Mouse (Mus musculus) layer of hippocampus, adult 2 months (tissue): Measurements from ENCODE around the gene Ptprm. TPM values are rescaled to one million over a fixed set of nuclear protein-coding genes. Genes with fewer than 3 reads are reported as not detected.

Experiments
- DNase-seq, 2 experiments: peaks; one replicate each; pipeline ENCODE4 v3.0.0; 2022; ENCODE audit warnings: low spot score in 2 of 2
- H3K27ac ChIP-seq: fragments of 200-600 bp; 2 replicates; pipeline ENCODE4 v1.8.1; 2022
- H3K4me3 ChIP-seq: fragments of 200-600 bp; 2 replicates; pipeline ENCODE4 v1.8.1; 2022; ENCODE audit warnings: mild to moderate bottlenecking
- CTCF ChIP-seq: fragments of 200-600 bp; conservative IDR thresholded peaks from 2 replicates; pipeline ENCODE4 v1.8.1; 2022; ENCODE audit warnings: antibody characterized with exemption, mild to moderate bottlenecking, moderate library complexity
- total RNA-seq, 2 experiments: library from RNA; stranded (reverse); gene quantifications; 2 replicates each; pipeline ENCODE4 v1.2.3; 2021

The Ptprm gene
- total RNA-seq, 2 experiments from 2014 or later, result 21.1 to 26.4 TPM

DNA sequence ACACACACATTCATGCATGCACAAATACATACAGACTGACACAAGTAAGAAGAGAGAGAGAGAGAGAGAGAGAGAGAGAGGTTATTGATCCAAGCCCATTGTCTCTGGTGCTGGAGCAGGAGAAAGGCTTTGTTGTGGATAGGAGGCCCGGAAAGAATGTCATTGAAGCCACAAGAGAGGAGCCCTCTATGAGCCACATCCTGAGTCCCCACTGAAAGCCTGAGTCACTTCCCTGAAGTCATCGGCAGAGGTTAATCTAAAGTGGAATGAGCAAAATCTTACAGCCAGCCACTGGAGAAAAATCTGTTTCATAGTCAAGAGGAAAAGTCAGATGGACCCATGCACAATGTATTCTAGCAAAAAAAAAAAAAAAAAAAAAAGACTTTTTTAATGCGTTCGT is 228.7 kb downstream of the Ptprm start:
- no peak for TF ChIP-seq CTCF
- Histone ChIP-seq H3K27ac (no peak overlapping the region), H3K4me3 (no peak overlapping the region)
- DNase-seq, result no peak

GRCm38 (mm10) chr17:67124294-67124693 is 230.0 kb downstream of the Ptprm start:
- no peak overlapping the region for H3K27ac ChIP-seq
- no peak for DNase-seq
- H3K4me3 ChIP-seq, result no peak overlapping the region
- TF ChIP-seq CTCF, result no peak

DNA sequence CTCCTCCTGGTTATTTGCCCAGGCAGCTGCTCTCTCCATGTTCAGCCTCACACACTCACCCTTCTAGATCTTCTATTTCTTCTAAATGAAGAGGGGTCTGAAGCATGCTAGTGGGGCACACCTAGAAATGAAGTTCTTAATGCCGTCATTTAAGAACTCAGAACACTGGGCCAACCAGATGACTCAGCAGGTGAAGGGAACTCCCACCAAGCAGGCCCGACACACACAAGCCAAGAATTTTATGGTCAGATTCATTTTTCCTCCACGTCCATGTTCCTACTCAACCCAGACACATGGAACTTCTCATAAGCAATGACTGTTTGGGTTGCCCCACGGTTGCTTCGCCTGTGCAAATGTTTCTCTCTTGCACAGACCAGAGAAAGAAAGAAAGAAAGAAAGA is 230.5 kb downstream of the Ptprm start:
- TF ChIP-seq CTCF, result no peak
- Histone ChIP-seq H3K27ac (no peak overlapping the region), H3K4me3 (no peak overlapping the region)
- no peak for DNase-seq

- TF ChIP-seq CTCF, result no peak
- Histone ChIP-seq H3K27ac (no peak overlapping the region), H3K4me3 (no peak overlapping the region)
- DNase-seq, result no peak
These were observed 233.4 kb downstream of the Ptprm start for GRCm38 (mm10) chr17:67120863-67121262.

- Histone ChIP-seq H3K4me3 (no peak overlapping the region), H3K27ac (no peak overlapping the region)
- no peak for TF ChIP-seq CTCF
- DNase-seq, result no peak
These were observed 235.4 kb downstream of the Ptprm start for GRCm38 (mm10) chr17:67118676-67119340.

DNA sequence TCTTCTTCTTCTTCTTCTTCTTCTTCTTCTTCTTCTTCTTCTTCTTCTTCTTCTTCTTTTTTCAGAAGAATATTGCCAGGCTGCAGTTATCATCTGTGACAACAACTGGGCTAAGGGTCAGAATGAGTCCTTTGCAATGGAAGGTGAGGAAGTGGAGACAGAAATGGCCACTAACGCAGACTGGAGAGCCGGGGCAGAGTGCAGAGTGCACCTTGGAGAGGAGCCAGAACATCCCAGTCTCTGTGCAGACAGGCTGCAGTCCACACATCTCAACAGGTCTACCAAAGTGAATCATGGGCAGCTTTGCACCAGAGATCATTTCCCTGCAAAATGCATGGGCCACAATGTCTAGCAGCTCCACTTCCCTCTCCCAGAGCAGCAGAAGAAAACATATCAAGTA is 239.4 kb downstream of the Ptprm start:
- TF ChIP-seq CTCF, result no peak
- Histone ChIP-seq H3K27ac (no peak overlapping the region), H3K4me3 (no peak overlapping the region)
- no peak for DNase-seq

DNA sequence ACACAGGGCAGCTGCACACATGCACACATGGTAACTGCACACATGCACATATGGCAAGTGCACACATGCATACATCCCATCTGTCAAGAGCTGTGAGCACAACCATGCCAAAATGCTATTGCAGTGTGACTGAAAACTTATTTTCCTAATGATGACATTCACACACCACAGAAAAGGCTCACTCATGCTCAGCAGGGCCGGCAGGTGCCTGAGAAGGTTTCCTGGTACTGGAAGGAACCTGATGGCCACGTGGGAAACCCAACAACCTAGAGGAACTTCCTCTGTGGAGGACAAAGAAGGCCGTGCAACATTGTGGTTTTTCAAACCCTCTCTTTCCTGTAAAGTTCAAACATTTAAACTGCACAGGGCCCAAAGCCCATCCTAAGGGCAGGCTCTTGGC is 241.6 kb downstream of the Ptprm start:
- no peak overlapping the region for H3K27ac ChIP-seq
- H3K4me3 ChIP-seq, result no peak overlapping the region
- DNase-seq, result no peak
- no peak for TF ChIP-seq CTCF

- no peak for DNase-seq
- no peak for TF ChIP-seq CTCF
- H3K4me3 ChIP-seq, result no peak overlapping the region
- no peak overlapping the region for H3K27ac ChIP-seq
These were observed 248.1 kb downstream of the Ptprm start for GRCm38 (mm10) chr17:67106176-67106575.

DNA sequence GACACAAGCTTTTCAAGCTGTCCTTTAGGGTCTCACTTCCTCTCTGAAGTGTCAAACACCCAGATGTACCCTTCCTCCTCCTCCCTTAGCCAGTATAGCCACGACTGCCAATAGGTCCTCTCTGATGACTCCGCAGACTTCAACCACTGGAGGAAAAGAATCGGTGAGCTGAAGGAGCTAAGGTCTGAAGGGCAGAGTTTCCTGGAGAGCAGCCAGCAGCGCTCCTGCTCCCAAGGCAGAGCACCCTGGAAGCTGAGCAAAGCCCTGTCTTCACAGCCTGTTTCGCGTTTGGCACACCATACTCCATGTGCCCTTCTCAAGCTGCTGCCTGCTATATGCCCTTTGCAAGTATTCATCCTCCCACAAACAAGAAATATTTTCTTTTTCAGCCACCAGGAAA is 252.2 kb downstream of the Ptprm start:
- Histone ChIP-seq H3K27ac (no peak overlapping the region), H3K4me3 (no peak overlapping the region)
- DNase-seq, result no peak
- no peak for TF ChIP-seq CTCF

- no peak for TF ChIP-seq CTCF
- no peak overlapping the region for H3K27ac ChIP-seq
- DNase-seq, result no peak
- no peak overlapping the region for H3K4me3 ChIP-seq
These were observed 263.3 kb downstream of the Ptprm start for GRCm38 (mm10) chr17:67090997-67091396.

GRCm38 (mm10) chr17:67090153-67090552 is 264.1 kb downstream of the Ptprm start:
- TF ChIP-seq CTCF, result no peak
- peak overlapping the region; percentile 10; the same call in 1 of the 2 replicates for H3K27ac ChIP-seq
- DNase-seq, result no peak
- no peak overlapping the region for H3K4me3 ChIP-seq

DNA sequence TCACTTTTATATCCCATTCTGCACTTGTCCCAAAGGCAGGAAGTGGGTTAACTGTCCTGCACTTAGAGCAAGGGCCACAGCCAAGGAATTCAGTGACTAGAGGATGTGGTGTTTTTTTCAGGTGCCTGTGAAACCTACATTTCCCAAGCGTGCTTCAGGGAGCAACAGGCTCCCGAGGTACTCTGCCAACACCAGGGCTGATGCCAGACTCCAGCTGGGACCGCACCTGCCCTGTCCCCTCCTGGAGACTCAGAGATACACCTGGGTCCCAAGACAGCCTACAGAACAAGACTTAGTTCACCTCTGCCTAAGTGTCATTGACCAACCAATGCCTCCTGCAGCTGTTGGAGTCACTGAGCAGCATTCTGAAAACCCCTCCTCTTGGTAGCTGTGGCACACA is 264.6 kb downstream of the Ptprm start:
- no peak for DNase-seq
- H3K4me3 ChIP-seq, result no peak overlapping the region
- no peak for TF ChIP-seq CTCF
- H3K27ac ChIP-seq, result no peak overlapping the region

GRCm38 (mm10) chr17:67087585-67087984 is 266.7 kb downstream of the Ptprm start:
- Histone ChIP-seq H3K27ac (no peak overlapping the region), H3K4me3 (no peak overlapping the region)
- no peak for DNase-seq
- peak; percentile 69 for TF ChIP-seq CTCF

- TF ChIP-seq CTCF, result no peak
- Histone ChIP-seq H3K4me3 (no peak overlapping the region), H3K27ac (no peak overlapping the region)
- DNase-seq, result no peak
These were observed 267.4 kb downstream of the Ptprm start for GRCm38 (mm10) chr17:67086811-67087210.
